Mouse (Mus musculus): ENCODE results near the gene 3110040M04Rik.

DNA sequence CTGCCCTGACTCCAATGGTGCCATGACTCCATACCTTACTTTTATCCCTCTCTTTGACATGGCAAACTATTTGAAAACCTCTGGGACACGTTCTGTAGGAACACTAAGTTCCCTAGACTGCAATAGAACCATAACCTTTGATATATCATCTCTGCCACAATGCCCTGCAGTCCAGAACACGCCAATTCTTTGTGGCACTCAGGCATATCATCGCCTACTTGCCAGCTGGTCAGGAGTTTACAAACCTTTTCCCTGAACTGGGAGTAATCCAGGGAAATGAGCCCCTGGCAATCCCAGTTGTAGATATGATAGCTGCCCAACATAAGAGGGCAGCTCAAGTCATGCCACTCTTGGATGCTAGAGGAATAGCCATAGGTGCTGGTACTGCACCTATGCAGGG is 28.4 kb downstream of the 3110040M04Rik start:
- TF ChIP-seq CTCF (IDR thresholded peaks at IDR 0.05 in 2 of 3, conservative IDR thresholded peaks at IDR 0.05 in 1 of 3; ENCODE audit: control insufficient read depth in 1 of 3, insufficient read depth in 1 of 3, low read depth in 2 of 3, low read length in 3 of 3, poor library complexity in 1 of 3, severe bottlenecking in 1 of 3) (no peak), HCFC1 (IDR thresholded peaks at IDR 0.05; ENCODE audit: low read depth, low read length) (no peak), MYB (IDR thresholded peaks at IDR 0.05; ENCODE audit: low read depth, low read length) (no peak), KAT2A (conservative IDR thresholded peaks at IDR 0.05; ENCODE audit: low read depth, low read length) (no peak), POLR2A (IDR thresholded peaks at IDR 0.05; ENCODE audit: control insufficient read depth in 1 of 2, insufficient read depth in 1 of 2, low read depth in 1 of 2, low read length in 2 of 2, poor library complexity in 1 of 2) (no peak), POLR2AphosphoS2 (IDR thresholded peaks at IDR 0.05; ENCODE audit: low read length) (no peak), USF2 (IDR thresholded peaks at IDR 0.05; ENCODE audit: borderline replicate concordance in 1 of 2, insufficient read depth in 1 of 2, low read depth in 1 of 2, low read length in 2 of 2) (no peak)

Measured in MEL (cell line).